Mouse (Mus musculus) heart, postnatal 36 days (tissue): ENCODE measurements around the gene AC141477.1. TPM values are rescaled to one million over a fixed set of nuclear protein-coding genes. Genes with fewer than 3 reads are reported as not detected.

Experiments
- DNase-seq, 2 experiments: peaks; one replicate each; pipeline ENCODE4 v3.0.0; 2021 to 2022
- intact Hi-C: fragments of 180-260 bp; cut with DNase I; formaldehyde crosslinking; loops from one replicate; pipeline ENCODE4 v1.15.1; 2025
- total RNA-seq, 2 experiments: library from RNA; stranded (reverse); gene quantifications; 2 replicates each; pipeline ENCODE4 v1.2.3; 2021

Gene AC141477.1
- total RNA-seq, 2 experiments from 2014 or later, result not detected

DNA sequence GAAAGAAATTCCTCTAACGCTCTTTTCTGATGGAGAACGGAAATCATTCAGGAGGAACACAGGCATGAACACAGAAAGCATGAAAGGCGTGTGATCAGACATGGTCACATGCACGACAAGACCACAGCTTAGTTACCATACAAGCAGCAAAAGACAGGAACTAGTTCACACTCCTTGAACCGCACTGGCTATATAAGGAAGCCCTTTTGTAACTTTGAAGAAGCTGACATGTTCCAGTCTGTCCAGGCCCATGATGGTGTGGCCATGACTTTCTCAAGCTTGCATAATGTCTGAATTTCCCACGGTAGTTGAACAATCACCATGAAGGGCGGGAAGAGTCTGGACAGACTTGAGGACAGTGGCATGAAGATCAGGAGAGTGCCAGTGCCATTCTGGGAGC lies 14.6 kb downstream of the AC141477.1 start:
- DNase-seq, result no peak
- intact Hi-C loops, result no loop called here

DNA sequence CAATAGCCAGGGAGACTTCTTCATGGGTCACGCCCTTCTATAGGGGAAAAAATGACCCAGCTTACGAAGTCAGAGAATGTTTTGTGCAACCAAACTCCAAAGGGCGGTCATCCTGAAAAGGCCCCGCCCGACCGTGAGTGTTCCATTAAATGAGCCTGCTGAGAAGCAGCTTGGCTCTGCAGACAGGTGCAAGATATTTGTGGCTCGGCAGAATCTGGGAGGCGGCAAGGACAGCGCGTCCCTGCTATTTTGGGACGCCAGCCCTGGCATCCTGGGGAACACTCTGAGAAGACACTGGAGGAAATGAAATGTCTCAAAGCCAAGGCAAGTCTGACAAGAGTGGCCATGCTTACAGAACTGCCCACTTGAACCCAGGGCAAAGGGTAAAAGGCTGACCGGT lies 23.4 kb downstream of the AC141477.1 start:
- DNase-seq, result peak; percentile 42 to 54
- intact Hi-C loops, result no loop called here

DNA sequence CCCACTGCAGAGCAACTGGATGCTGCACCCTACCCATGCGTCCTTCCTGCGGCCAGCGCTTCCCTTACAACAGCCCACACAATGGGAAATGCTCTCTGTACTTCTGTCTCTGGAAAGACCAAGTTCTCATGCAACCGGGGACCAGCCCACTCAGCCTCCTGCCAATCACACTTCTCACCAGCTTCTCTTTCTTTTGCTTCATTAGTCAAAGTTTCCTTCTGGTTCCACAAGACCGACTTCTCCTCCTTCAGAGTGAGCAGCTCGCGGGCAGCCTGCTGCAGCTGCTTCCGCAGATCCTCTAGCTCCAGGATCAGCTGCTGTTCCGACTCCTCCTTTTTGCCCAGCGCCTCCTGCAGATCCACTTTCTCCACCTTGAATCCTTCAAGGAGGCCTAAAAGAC lies 31.7 kb downstream of the AC141477.1 start:
- DNase-seq, result no peak
- intact Hi-C loops, result no loop called here

DNA sequence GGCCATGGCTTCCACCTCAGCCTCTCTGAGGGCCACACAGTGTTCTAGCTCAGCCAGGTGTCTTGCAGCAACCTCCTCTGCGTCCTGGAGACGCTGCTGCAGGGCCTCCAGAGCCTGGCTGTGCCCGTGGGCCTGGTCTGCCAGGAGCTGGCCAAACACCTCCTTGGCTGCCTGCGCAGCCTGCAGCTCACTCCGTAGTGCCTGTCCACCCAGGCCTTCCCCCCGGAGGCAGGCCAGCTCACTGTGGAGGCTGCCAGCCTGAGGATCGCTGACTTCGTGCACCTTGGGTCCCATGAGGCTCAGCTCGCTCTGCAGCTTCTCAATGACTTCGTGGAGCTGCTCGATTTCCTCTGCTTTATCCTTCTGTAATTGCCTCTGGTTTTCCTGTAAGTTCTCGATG lies 47.6 kb downstream of the AC141477.1 start:
- DNase-seq, result no peak
- intact Hi-C loops, result loop anchor here (5.0 kb wide), 1 partner anchor 345 kb away; no protein-coding TSS in a partner anchor

DNA sequence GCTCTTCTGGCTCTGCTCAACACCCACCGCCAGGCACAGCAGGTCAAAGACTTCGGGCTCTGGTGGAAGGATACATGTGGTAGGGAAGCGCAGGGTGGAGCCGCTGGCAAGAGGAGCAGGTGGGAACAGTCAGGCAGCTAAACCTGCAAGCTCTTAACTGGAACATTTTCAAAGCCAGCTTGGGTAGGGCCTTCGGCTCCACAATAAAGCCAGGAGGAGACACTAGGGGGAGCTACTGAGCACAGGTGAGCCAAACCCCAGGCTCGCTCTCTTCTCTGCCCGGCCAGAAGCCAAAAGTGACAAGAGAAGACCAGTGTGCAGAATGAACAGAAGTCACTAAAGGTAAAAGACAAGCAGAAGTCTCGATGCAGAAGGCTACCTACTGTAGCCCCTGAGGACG lies 48.5 kb downstream of the AC141477.1 start:
- peak in 1 of 2 experiments; percentile 13 for DNase-seq
- intact Hi-C loops, result loop anchor here (5.0 kb wide), 1 partner anchor 346 kb away; no protein-coding TSS in a partner anchor

DNA sequence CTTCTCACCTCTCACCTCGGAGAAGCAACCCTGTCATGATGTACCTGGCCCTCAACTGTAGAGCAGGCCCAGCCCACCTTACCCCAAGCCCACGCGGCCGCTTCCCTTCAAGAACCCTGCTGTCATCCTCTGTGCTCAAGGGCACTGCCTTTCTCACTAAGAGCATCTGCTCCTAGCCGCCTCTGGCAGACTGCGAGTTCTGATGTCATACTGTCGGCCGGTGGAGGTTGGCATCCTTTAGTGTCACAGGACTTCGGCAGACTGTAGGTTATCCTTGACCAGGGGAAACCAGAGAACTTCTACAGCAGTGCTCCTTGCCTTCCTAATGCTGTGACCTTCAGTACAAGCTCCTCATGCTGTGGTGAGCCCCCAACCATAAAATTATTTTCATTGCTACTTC lies 49.1 kb downstream of the AC141477.1 start:
- no peak for DNase-seq
- intact Hi-C loops, result loop anchor here (5.0 kb wide), 1 partner anchor 346 kb away; no protein-coding TSS in a partner anchor

Other genes with a start within 250 kb of the AC141477.1 start
- 10 to 100 TPM; 10.9 to 12.3 TPM for gene Prmt2, start 202.6 kb downstream of the AC141477.1 start, total RNA-seq
- 1 to 10 TPM; 1.4 to 1.6 TPM for gene S100b, start 186.6 kb downstream of the AC141477.1 start, total RNA-seq
- 10 to 100 TPM in 1 of 2 experiments, 1 to 10 TPM in 1; 9.7 to 10.0 TPM for gene Dip2a, start 95.2 kb downstream of the AC141477.1 start, total RNA-seq
- 10 to 100 TPM; 44.8 to 57.6 TPM for gene Pcnt, start 2.3 kb upstream of the AC141477.1 start, total RNA-seq
- gene 2610028H24Rik, start 8.6 kb upstream of the AC141477.1 start, total RNA-seq, result under 1 TPM; 0.16 to 0.25 TPM
- 10 to 100 TPM; 22.9 to 23.6 TPM for gene Mcm3ap, start 28.5 kb upstream of the AC141477.1 start, total RNA-seq
- 1 to 10 TPM; 2.9 to 4.0 TPM for gene Ybey, start 28.7 kb upstream of the AC141477.1 start, total RNA-seq
- 1 to 10 TPM; 8.0 to 8.2 TPM for gene Lss, start 91.1 kb upstream of the AC141477.1 start, total RNA-seq
- not detected for gene Spatc1l, start 121.8 kb upstream of the AC141477.1 start, total RNA-seq
- gene Ftcd, start 135.2 kb upstream of the AC141477.1 start, total RNA-seq, result not detected
- gene Col6a2, start 183.2 kb upstream of the AC141477.1 start, total RNA-seq, result 10 to 100 TPM; 78.2 to 87.8 TPM